25 mouse cellular contexts compared by ENCODE assay signal in genomic region chr10:52577795-52578194, GRCm38 (mm10).
DNase-seq lines count a peak whose midpoint lies in the region; ATAC-seq and TF ChIP-seq lines count a peak whose summit lies in the region.
"Had no signal": no experiment of that assay in that cellular context is flagged by ENCODE, and none has a peak within 500 bp of the region (broad histone marks: within the 10 kb centered on the region; RNA-seq: fewer than 3 reads in every experiment).

No protein-coding gene starts in this region.

- no peaks in the 10 kb centered on the region for H3K27me3 ChIP-seq in forebrain, embryonic 11.5 days (ENCODE audit: control insufficient read depth, insufficient read depth, low read length)
- no peaks in the 10 kb centered on the region for H3K27me3 ChIP-seq in forebrain, embryonic 10.5 days (ENCODE audit: poor library complexity, severe bottlenecking)
- H3K27me3 ChIP-seq in forebrain, postnatal 0 days (ENCODE audit: insufficient read depth, low read length), result no peaks in the 10 kb centered on the region
- H3K27me3 ChIP-seq in midbrain, embryonic 13.5 days, result no peaks in the 10 kb centered on the region
- H3K27me3 ChIP-seq in kidney, embryonic 16.5 days (ENCODE audit: insufficient read depth, low read length), result no peaks in the 10 kb centered on the region
- H3K27me3 ChIP-seq: embryonic facial prominence, embryonic 13.5 days; liver, embryonic 13.5 days; lung, embryonic 15.5 days; megakaryocyte, embryonic 14.5 days had no signal

- H3K9me3 ChIP-seq in forebrain, embryonic 11.5 days (ENCODE audit: control insufficient read depth, low read length), result no peaks in the 10 kb centered on the region
- H3K9me3 ChIP-seq in forebrain, embryonic 10.5 days, result no peaks in the 10 kb centered on the region
- no peaks in the 10 kb centered on the region for H3K9me3 ChIP-seq in forebrain, postnatal 0 days (ENCODE audit: low read length)
- H3K9me3 ChIP-seq in midbrain, embryonic 13.5 days, result no peaks in the 10 kb centered on the region
- no peaks in the 10 kb centered on the region for H3K9me3 ChIP-seq in kidney, embryonic 16.5 days (ENCODE audit: low read length)
- H3K9me3 ChIP-seq: embryonic facial prominence, embryonic 13.5 days; liver, embryonic 13.5 days; lung, embryonic 15.5 days had no signal

- ATAC-seq in forebrain, embryonic 11.5 days (replicated peaks; ENCODE audit: low FRiP score), result peak; percentile 62
- peak; percentile 90 for ATAC-seq in forebrain, postnatal 0 days
- ATAC-seq in midbrain, embryonic 13.5 days, result peak; percentile 60; the same call in 1 of the 2 replicates
- no peak for ATAC-seq in kidney, embryonic 16.5 days (ENCODE audit: low FRiP score, low TSS enrichment)
- ATAC-seq: activated CD4-positive, CD25-positive, alpha-beta regulatory T cell, adult 4 months; intestine, postnatal 0 days had no signal

- no peak overlapping the region for H3K9ac ChIP-seq in forebrain, embryonic 11.5 days (ENCODE audit: low read length)
- H3K9ac ChIP-seq in forebrain, postnatal 0 days, result no peak overlapping the region
- H3K9ac ChIP-seq in midbrain, embryonic 13.5 days (replicated peaks), result no peak overlapping the region
- H3K9ac ChIP-seq in kidney, embryonic 16.5 days (replicated peaks; ENCODE audit: low read length), result no peak overlapping the region
- H3K9ac ChIP-seq: embryonic facial prominence, embryonic 13.5 days; liver, embryonic 13.5 days; lung, embryonic 15.5 days had no signal

- 65% methylated on average over 3 of the region's 3 CpGs for WGBS in forebrain, embryonic 11.5 days
- WGBS in forebrain, embryonic 10.5 days, result 88% methylated on average over 3 of the region's 3 CpGs
- 30% methylated on average over 3 of the region's 3 CpGs for WGBS in forebrain, postnatal 0 days
- WGBS in midbrain, embryonic 13.5 days, result 46% methylated on average over 3 of the region's 3 CpGs
- 76% methylated on average over 3 of the region's 3 CpGs for WGBS in kidney, embryonic 16.5 days

- no peak for TF ChIP-seq POLR2A in brain, embryonic 14.5 days (IDR thresholded peaks at IDR 0.05; ENCODE audit: borderline replicate concordance, extremely low read depth, insufficient read depth, insufficient read length, poor library complexity, severe bottlenecking)

- no peak overlapping the region for H3K4me3 ChIP-seq in forebrain, embryonic 11.5 days (ENCODE audit: low read depth, low read length)
- no peak overlapping the region for H3K4me3 ChIP-seq in forebrain, embryonic 10.5 days
- no peak overlapping the region for H3K4me3 ChIP-seq in forebrain, postnatal 0 days (ENCODE audit: low read depth, low read length)
- H3K4me3 ChIP-seq in midbrain, embryonic 13.5 days (replicated peaks), result no peak overlapping the region
- H3K4me3 ChIP-seq in kidney, embryonic 16.5 days (ENCODE audit: low read length), result no peak overlapping the region
- H3K4me3 ChIP-seq: embryonic facial prominence, embryonic 13.5 days; erythroblast, embryonic 14.5 days; gastrocnemius, adult 2 months; liver, embryonic 13.5 days; lung, embryonic 15.5 days; megakaryocyte, embryonic 14.5 days had no signal

- H3K27ac ChIP-seq in forebrain, embryonic 11.5 days (ENCODE audit: low read depth, low read length), result no peak overlapping the region
- no peak overlapping the region for H3K27ac ChIP-seq in forebrain, embryonic 10.5 days
- H3K27ac ChIP-seq in forebrain, postnatal 0 days (ENCODE audit: low read depth, low read length), result peak overlapping the region; percentile 35; the same call in 1 of the 2 replicates
- no peak overlapping the region for H3K27ac ChIP-seq in midbrain, embryonic 13.5 days
- no peak overlapping the region for H3K27ac ChIP-seq in kidney, embryonic 16.5 days (ENCODE audit: low read length)
- H3K27ac ChIP-seq: embryonic facial prominence, embryonic 13.5 days; gastrocnemius, adult 2 months; kidney, postnatal 0 days; liver, embryonic 13.5 days; lung, embryonic 15.5 days had no signal

- no peak for DNase-seq in forebrain, embryonic 11.5 days (ENCODE audit: low spot score)
- DNase-seq in forebrain, embryonic 10.5 days (ENCODE audit: extremely low spot score, low spot score), result no peak
- peak; percentile 65 for DNase-seq in brain, embryonic 14.5 days (ENCODE audit: low read depth)
- DNase-seq in forebrain, postnatal 0 days, result no peak
- DNase-seq in heart, postnatal 4 days, result no peak
- DNase-seq in spleen, postnatal 10 days (ENCODE audit: low spot score in 2 of 2), result no peak
- DNase-seq: adrenal gland, adult 8-10 months; cerebellum, adult 18-20 months; cerebellum, postnatal 25 days; embryo, embryonic 11 days; gastrocnemius, adult 2 months; layer of hippocampus, adult 9-11 months; liver, embryonic 13.5 days; lung, postnatal 36 days; thymus, postnatal 14 days had no signal

- H3K4me2 ChIP-seq in forebrain, embryonic 11.5 days (ENCODE audit: low read depth, low read length, severe bottlenecking), result no peak overlapping the region
- H3K4me2 ChIP-seq in forebrain, postnatal 0 days (ENCODE audit: low read depth), result no peak overlapping the region
- no peak overlapping the region for H3K4me2 ChIP-seq in midbrain, embryonic 13.5 days (replicated peaks)
- H3K4me2 ChIP-seq in kidney, embryonic 16.5 days (replicated peaks; ENCODE audit: low read depth, low read length), result no peak overlapping the region
- H3K4me2 ChIP-seq: embryonic facial prominence, embryonic 13.5 days; heart, embryonic 11.5 days; liver, embryonic 13.5 days; lung, embryonic 15.5 days had no signal

- no peaks in the 10 kb centered on the region for H3K36me3 ChIP-seq in forebrain, embryonic 11.5 days (ENCODE audit: control insufficient read depth, insufficient read depth, low read length)
- H3K36me3 ChIP-seq in forebrain, embryonic 10.5 days (replicated peaks), result no peaks in the 10 kb centered on the region
- H3K36me3 ChIP-seq in forebrain, postnatal 0 days (ENCODE audit: insufficient read depth), result no peaks in the 10 kb centered on the region
- H3K36me3 ChIP-seq in midbrain, embryonic 13.5 days, result no peaks in the 10 kb centered on the region
- H3K36me3 ChIP-seq in kidney, embryonic 16.5 days (ENCODE audit: insufficient read depth, low read length), result no peaks in the 10 kb centered on the region
- H3K36me3 ChIP-seq: embryonic facial prominence, embryonic 13.5 days; liver, embryonic 13.5 days; lung, embryonic 15.5 days had no signal

- no peaks in the 10 kb centered on the region for H3K4me1 ChIP-seq in forebrain, embryonic 11.5 days (replicated peaks; ENCODE audit: control insufficient read depth, insufficient read depth, low read length)
- H3K4me1 ChIP-seq in forebrain, embryonic 10.5 days, result peaks cover 18% of the 10 kb centered on the region
- no peaks in the 10 kb centered on the region for H3K4me1 ChIP-seq in forebrain, postnatal 0 days (ENCODE audit: insufficient read depth)
- H3K4me1 ChIP-seq in midbrain, embryonic 13.5 days (replicated peaks), result peaks cover 15% of the 10 kb centered on the region
- H3K4me1 ChIP-seq in kidney, embryonic 16.5 days (ENCODE audit: insufficient read depth, low read length), result no peaks in the 10 kb centered on the region
- H3K4me1 ChIP-seq: embryonic facial prominence, embryonic 13.5 days; liver, embryonic 13.5 days; lung, embryonic 15.5 days; megakaryocyte, embryonic 14.5 days had no signal

- TF ChIP-seq CTCF in brain, embryonic 14.5 days (IDR thresholded peaks at IDR 0.05; ENCODE audit: borderline replicate concordance, extremely low read depth, insufficient read depth, insufficient read length), result no peak
- TF ChIP-seq CTCF in forebrain, postnatal 0 days (IDR thresholded peaks at IDR 0.05; ENCODE audit: low read depth), result no peak
